Mouse (Mus musculus): Measurements from ENCODE around the gene Pias4. TPM values are rescaled to one million over a fixed set of nuclear protein-coding genes. Genes with fewer than 3 reads are reported as not detected.
A peak's percentile ranks its signal among the peaks of the same experiment; 100 is the strongest.
"Not testable (repeated sequence)": the region's sequence is repeated elsewhere in the genome, so short reads cannot be mapped to it uniquely, and the experiment has no call there.

The Pias4 gene
- 10 to 100 TPM; 15.6 to 17.4 TPM for total RNA-seq (2021)

- intact Hi-C loops (cut with DNase I), result loop anchor here (2.0 kb wide), 1 partner anchor 29 kb away; no protein-coding TSS in a partner anchor
- peak; percentile 100 for DNase-seq (ENCODE audit: low spot score)
Observed at GRCm38 (mm10) chr10:81167200-81168086, at the start of gene Pias4. Gene Pias4, minus strand, starts transcription at chr10:81167923.

- intact Hi-C loops (cut with DNase I), result loop anchor here (1.0 kb wide), 1 partner anchor 19 kb away; no protein-coding TSS in a partner anchor
- not testable (repeated sequence) for DNase-seq (ENCODE audit: low spot score)
Observed at GRCm38 (mm10) chr10:81217267-81217666, 49.5 kb upstream of the Pias4 start.

- intact Hi-C loops (cut with DNase I), result loop anchor here (1.0 kb wide), 1 partner anchor 19 kb away; no protein-coding TSS in a partner anchor
- DNase-seq (ENCODE audit: low spot score), result no peak
Observed at GRCm38 (mm10) chr10:81216810-81217209, 49.1 kb upstream of the Pias4 start.

GRCm38 (mm10) chr10:81216260-81216659 lies 48.5 kb upstream of the Pias4 start:
- no peak for DNase-seq (ENCODE audit: low spot score)
- intact Hi-C loops (cut with DNase I), result no loop called here

GRCm38 (mm10) chr10:81210154-81210553 lies 42.4 kb upstream of the Pias4 start:
- intact Hi-C loops (cut with DNase I), result no loop called here
- no peak for DNase-seq (ENCODE audit: low spot score)

- intact Hi-C loops (cut with DNase I), result no loop called here
- DNase-seq (ENCODE audit: low spot score), result no peak
Observed at GRCm38 (mm10) chr10:81204137-81204536, 36.4 kb upstream of the Pias4 start.

- intact Hi-C loops (cut with DNase I), result no loop called here
- no peak for DNase-seq (ENCODE audit: low spot score)
Observed at GRCm38 (mm10) chr10:81202978-81203720, 35.4 kb upstream of the Pias4 start.

- intact Hi-C loops (cut with DNase I), result no loop called here
- DNase-seq (ENCODE audit: low spot score), result no peak
Observed at GRCm38 (mm10) chr10:81201807-81202758, 34.4 kb upstream of the Pias4 start, which contains the start of gene Nmrk2. Gene Nmrk2, minus strand, starts transcription at chr10:81202051.

GRCm38 (mm10) chr10:81200605-81201287 lies 33.0 kb upstream of the Pias4 start:
- DNase-seq (ENCODE audit: low spot score), result no peak
- intact Hi-C loops (cut with DNase I), result no loop called here

GRCm38 (mm10) chr10:81200141-81200540 lies 32.4 kb upstream of the Pias4 start:
- no peak for DNase-seq (ENCODE audit: low spot score)
- intact Hi-C loops (cut with DNase I), result no loop called here

GRCm38 (mm10) chr10:81198990-81199389 lies 31.3 kb upstream of the Pias4 start:
- no peak for DNase-seq (ENCODE audit: low spot score)
- intact Hi-C loops (cut with DNase I), result loop anchor here (1.0 kb wide), 1 partner anchor 18 kb away; no protein-coding TSS in a partner anchor

GRCm38 (mm10) chr10:81198230-81198629 lies 30.5 kb upstream of the Pias4 start:
- DNase-seq (ENCODE audit: low spot score), result no peak
- intact Hi-C loops (cut with DNase I), result loop anchor here (1.0 kb wide), 1 partner anchor 19 kb away; no protein-coding TSS in a partner anchor

- intact Hi-C loops (cut with DNase I), result no loop called here
- DNase-seq (ENCODE audit: low spot score), result no peak
Observed at GRCm38 (mm10) chr10:81197305-81197704, 29.6 kb upstream of the Pias4 start.

- DNase-seq (ENCODE audit: low spot score), result no peak
- intact Hi-C loops (cut with DNase I), result no loop called here
Observed at GRCm38 (mm10) chr10:81196470-81197065, 28.8 kb upstream of the Pias4 start.

GRCm38 (mm10) chr10:81195300-81195699 lies 27.6 kb upstream of the Pias4 start:
- intact Hi-C loops (cut with DNase I), result no loop called here
- no peak for DNase-seq (ENCODE audit: low spot score)

- intact Hi-C loops (cut with DNase I), result no loop called here
- no peak for DNase-seq (ENCODE audit: low spot score)
Observed at GRCm38 (mm10) chr10:81193991-81194774, 26.5 kb upstream of the Pias4 start.

GRCm38 (mm10) chr10:81192968-81193501 lies 25.3 kb upstream of the Pias4 start:
- DNase-seq (ENCODE audit: low spot score), result no peak
- intact Hi-C loops (cut with DNase I), result no loop called here

All from heart, postnatal 25 days (tissue).